Mouse (Mus musculus): Measurements from ENCODE around the gene Olfr1034.
"Not testable (repeated sequence)": the region's sequence is repeated elsewhere in the genome, so short reads cannot be mapped to it uniquely, and the experiment has no call there.

DNA sequence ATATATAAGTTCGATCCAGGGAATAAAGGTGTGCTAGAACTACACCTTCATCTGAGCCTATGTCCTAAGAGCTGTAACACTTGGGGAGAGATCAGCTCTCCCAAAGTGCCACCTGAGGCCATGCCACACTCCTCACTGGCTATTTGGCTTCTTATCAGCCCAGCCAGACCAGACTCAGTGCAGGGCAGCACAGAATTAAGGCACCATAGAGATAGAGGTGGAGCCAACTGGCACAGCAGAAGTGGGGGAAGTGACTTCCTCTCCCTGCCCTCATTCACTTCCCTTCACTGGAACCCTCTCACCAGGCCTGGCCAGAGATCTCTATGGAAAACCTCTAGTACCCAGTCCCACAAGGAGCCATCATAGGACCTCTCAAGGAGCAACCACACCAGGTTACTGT is 34.8 kb downstream of the Olfr1034 start:
- not testable (repeated sequence) for TF ChIP-seq POLR2A, CTCF (IDR thresholded peaks at IDR 0.05; ENCODE audit: extremely low read depth, insufficient read depth, low read length)

All from cortical plate, adult 2 months (tissue).